Mouse (Mus musculus) intestine, embryonic 14.5 days (tissue): ENCODE measurements at regions not wholly inside any gene's neighbourhood (a gene's known extent, or its start where the extent isn't known, plus 50 kb on each side); places are given as distances from the start of the nearest gene placed in this dataset.

Experiments
- ATAC-seq: fragments of 200-750 bp; cut with Nextera tagmentation; replicated peaks from 2 replicates; pipeline ENCODE4 v1.8.0; 2017; ENCODE audit warnings: low read depth, moderate number of reproducible peaks, moderate TSS enrichment, moderate library complexity; ENCODE audit not compliant: low FRiP score, low TSS enrichment
- DNase-seq: peaks from one replicate; pipeline ENCODE4 v3.0.0-alpha.2; 2018; ENCODE audit warnings: low spot score
- H3K27ac ChIP-seq: fragments of 300-500 bp; sonication (generic); 2 replicates; pipeline ENCODE4 v1.5.1; 2014; ENCODE audit warnings: low read depth, mild to moderate bottlenecking, control low read depth
- H3K27me3 ChIP-seq: fragments of 300-500 bp; sonication (generic); replicated peaks from 2 replicates; pipeline ENCODE4 v1.6.1; 2014; ENCODE audit warnings: low read length, control low read depth; ENCODE audit not compliant: control insufficient read depth, insufficient read depth
- H3K36me3 ChIP-seq: fragments of 300-500 bp; sonication (generic); 2 replicates; pipeline ENCODE4 v1.6.1; 2014; ENCODE audit warnings: low read length, control low read depth; ENCODE audit not compliant: control insufficient read depth, insufficient read depth
- H3K4me1 ChIP-seq: fragments of 300-500 bp; sonication (generic); replicated peaks from 2 replicates; pipeline ENCODE4 v1.6.1; 2014; ENCODE audit warnings: low read length, control low read depth, mixed read lengths; ENCODE audit not compliant: control insufficient read depth, insufficient read depth
- H3K4me2 ChIP-seq: fragments of 300-500 bp; sonication (generic); 2 replicates; pipeline ENCODE4 v1.6.1; 2014; ENCODE audit warnings: low read length
- H3K4me3 ChIP-seq: fragments of 300-500 bp; sonication (generic); 2 replicates; pipeline ENCODE4 v1.5.1; 2014; ENCODE audit warnings: low read depth, low read length, control low read depth, mixed read lengths
- H3K9ac ChIP-seq: fragments of 300-500 bp; sonication (generic); 2 replicates; pipeline ENCODE4 v1.6.1; 2014; ENCODE audit warnings: mild to moderate bottlenecking, low read length
- H3K9me3 ChIP-seq: fragments of 300-500 bp; sonication (generic); 2 replicates; pipeline ENCODE4 v1.6.1; 2016; ENCODE audit warnings: low read length, control low read depth; ENCODE audit not compliant: control insufficient read depth
- WGBS: fragments of 180-500 bp; shearing (Covaris S2); extraction: QIAGEN DNeasy Blood & Tissue Kit; methylation state at CpG from one replicate; pipeline ENCODE4 v1.1.7; 2014; 5-methylcytosine and 5-hydroxymethylcytosine counted together

DNA sequence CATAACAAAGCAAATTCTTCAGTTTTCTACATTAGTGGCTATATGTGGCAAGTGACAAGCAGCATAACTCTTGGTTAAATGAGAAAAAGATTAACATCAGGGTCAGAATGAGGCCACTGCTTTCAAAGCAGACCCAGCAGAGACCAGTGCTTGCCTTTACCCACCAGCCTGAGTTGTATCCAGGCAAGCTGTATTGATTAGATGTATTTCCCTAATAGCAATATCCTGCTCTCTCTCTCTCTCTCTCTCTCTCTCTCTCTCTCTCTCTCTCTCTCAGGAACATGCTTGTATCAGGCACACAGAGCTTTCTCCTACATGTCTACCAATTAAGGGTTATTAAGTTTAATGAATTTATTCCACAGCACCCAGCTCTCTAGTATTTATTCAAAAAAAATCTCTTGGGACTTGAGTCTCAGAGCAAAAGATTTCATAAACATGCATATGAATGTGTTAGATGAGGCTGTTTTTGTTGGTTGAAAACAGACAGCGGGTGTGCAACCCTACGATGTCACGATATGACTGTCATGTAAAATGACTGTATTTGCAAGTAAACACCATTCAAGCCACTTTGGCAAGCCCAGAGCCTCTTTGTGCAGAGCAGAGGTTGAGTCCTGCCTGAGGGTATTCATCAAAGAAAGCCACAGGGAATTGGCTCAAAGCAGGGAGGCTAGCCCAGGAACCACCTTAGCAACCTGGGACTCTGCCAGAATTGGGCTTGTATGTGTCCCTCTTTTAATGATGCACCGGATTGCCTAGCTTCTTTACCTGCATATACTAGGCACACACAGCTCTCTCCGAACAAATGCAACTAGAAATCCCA, 136.0 kb upstream of the Fndc3a start:
- Histone ChIP-seq H3K36me3 (no peaks in the 10 kb centered on the region), H3K9me3 (no peaks in the 10 kb centered on the region), H3K27ac (no peak overlapping the region), H3K4me1 (peaks cover 6% of the 10 kb centered on the region; the same call in 1 of the 2 replicates), H3K27me3 (no peaks in the 10 kb centered on the region), H3K9ac (no peak overlapping the region), H3K4me2 (no peak overlapping the region), H3K4me3 (no peak overlapping the region)
- no peak for DNase-seq
- WGBS, result 83% methylated on average over 5 of the region's 5 CpGs
- ATAC-seq, result no peak

DNA sequence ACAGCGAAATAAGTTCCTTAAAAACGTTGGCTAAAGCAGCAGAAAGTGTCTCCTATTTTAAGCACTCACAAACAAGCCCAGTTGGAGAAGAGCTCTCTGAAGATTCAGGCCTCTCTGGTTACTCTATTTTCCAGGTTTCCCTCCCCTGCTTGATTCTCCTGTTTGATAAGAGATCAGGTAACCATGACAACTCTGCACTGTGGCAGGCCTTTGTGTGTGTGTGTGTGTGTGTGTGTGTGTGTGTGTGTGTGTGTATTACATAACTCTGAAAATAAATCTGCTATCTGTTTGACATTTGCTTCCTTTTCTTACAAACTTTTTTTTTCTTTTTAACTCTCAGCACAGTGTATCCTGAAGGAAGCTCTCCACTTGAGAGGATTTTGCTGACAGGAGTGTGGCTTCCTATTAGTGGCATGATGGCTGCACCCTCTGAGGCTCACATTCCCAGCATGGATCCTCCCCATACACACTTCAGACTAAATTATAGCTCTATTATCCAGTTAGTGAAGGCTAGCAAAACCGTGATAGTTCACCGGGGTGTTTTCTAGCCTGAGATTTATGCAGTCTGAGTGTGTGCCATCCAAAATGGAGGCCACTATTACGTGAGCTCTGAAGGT, 135.1 kb upstream of the Fndc3a start:
- Histone ChIP-seq H3K4me3 (no peak overlapping the region), H3K9me3 (no peaks in the 10 kb centered on the region), H3K9ac (no peak overlapping the region), H3K4me2 (no peak overlapping the region), H3K4me1 (peaks cover 6% of the 10 kb centered on the region; the same call in 1 of the 2 replicates), H3K36me3 (no peaks in the 10 kb centered on the region), H3K27me3 (no peaks in the 10 kb centered on the region), H3K27ac (no peak overlapping the region; the same call in 1 of the 2 replicates)
- ATAC-seq (0 out of 2 replicates have a peak, but pooled peaks have one; percentile 12), DNase-seq (no peak)
- WGBS, result 48% methylated on average over 5 of the region's 5 CpGs

DNA sequence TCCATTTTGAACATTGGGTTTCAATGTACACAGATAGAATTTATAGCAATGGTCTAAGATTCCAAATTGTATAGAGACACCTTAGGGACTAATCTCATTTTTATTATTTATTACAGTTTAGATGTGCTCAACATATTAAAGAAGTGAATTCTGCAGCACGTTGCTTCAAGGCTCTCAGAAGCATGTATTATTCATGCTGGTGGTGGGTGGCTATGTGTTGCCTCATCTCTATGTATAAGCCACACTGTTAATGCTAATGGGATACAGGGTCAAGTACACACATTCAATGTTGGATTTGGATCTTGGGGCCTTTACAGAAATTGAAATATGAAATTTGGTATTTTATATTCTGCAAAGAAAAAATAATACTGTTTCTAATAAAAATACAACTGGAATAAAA, 131.9 kb upstream of the Fndc3a start:
- Histone ChIP-seq H3K9me3 (no peaks in the 10 kb centered on the region), H3K36me3 (no peaks in the 10 kb centered on the region), H3K4me3 (no peak overlapping the region), H3K4me2 (no peak overlapping the region), H3K27me3 (no peaks in the 10 kb centered on the region), H3K4me1 (no peaks in the 10 kb centered on the region; the same call in 1 of the 2 replicates), H3K9ac (no peak overlapping the region), H3K27ac (no peak overlapping the region)
- DNase-seq (no peak), ATAC-seq (no peak)
- WGBS, result 72% methylated on average over 1 of the region's 1 CpGs

DNA sequence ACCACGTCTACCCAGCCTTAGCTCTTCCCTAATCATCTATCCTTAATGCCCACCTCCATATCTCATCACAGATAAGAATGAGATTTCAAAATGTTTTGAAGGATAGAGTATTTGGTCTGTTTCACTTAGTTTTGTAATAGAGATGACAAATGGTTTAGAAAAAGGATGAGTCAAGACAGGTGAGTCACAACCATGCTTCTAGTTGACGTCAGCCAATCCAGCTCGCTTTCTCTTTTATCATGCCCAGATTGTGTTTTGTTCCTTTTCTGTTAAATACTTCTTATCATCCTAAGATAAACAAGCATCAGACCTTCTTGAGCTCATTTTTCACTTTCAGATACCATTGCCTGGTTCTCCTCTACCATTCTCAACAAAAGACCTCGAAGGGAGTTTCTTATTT, 125.4 kb upstream of the Fndc3a start:
- H3K4me2 ChIP-seq, result no peak overlapping the region
- DNase-seq, result no peak
- WGBS, result 78% methylated on average over 4 of the region's 4 CpGs
- ATAC-seq, result no peak
- H3K9ac ChIP-seq, result no peak overlapping the region
- H3K36me3 ChIP-seq, result no peaks in the 10 kb centered on the region
- H3K9me3 ChIP-seq, result no peaks in the 10 kb centered on the region
- H3K4me1 ChIP-seq, result no peaks in the 10 kb centered on the region
- H3K27ac ChIP-seq, result no peak overlapping the region
- H3K27me3 ChIP-seq, result no peaks in the 10 kb centered on the region
- H3K4me3 ChIP-seq, result no peak overlapping the region

DNA sequence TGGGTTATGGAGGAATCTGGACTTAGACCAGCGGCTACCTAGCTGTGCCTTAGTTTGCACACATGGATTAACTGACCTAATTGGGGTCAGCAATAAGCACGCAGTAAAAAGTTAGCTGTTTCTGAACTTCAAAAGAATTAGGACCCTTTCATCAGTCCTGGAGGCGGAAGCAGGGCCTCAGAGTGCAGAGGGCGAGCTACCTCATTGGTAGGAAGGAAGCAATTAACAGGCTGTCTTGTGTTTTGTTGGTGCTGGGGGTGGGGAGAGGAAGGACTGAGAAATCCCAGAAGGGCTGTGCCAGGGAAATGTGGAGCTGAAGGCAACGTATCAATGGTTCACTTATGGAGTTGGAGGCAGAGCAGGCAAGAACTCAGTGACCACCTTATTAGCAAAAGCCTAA, 119.5 kb upstream of the Fndc3a start:
- H3K9ac ChIP-seq, result no peak overlapping the region
- no peak overlapping the region for H3K4me2 ChIP-seq
- no peaks in the 10 kb centered on the region for H3K27me3 ChIP-seq
- no peaks in the 10 kb centered on the region for H3K4me1 ChIP-seq
- H3K27ac ChIP-seq, result no peak overlapping the region
- 30% methylated on average over 5 of the region's 5 CpGs for WGBS
- H3K4me3 ChIP-seq, result no peak overlapping the region
- ATAC-seq (no peak), DNase-seq (no peak)
- H3K9me3 ChIP-seq, result no peaks in the 10 kb centered on the region
- H3K36me3 ChIP-seq, result no peaks in the 10 kb centered on the region

DNA sequence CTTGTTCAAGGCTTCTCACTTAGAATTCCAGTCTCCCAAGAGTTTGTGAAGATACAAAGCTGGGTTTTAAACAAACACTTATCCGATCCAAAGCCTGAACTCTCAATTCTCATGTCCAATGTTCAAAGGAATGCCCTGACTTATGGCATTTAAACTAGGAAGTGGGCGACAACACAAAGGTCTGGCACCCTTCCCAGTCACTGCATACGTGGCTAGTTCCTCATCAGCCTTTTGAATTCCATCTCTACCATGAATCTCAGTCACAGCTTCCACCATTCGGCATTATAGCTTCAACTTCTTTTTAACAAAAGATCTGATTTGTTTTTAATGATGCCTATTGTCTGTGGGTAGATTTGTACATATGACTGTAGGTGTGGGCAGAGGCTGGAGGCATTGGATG, 115.7 kb upstream of the Fndc3a start:
- Histone ChIP-seq H3K27ac (no peak overlapping the region), H3K4me2 (no peak overlapping the region), H3K9ac (no peak overlapping the region), H3K27me3 (no peaks in the 10 kb centered on the region), H3K9me3 (no peaks in the 10 kb centered on the region), H3K4me1 (no peaks in the 10 kb centered on the region), H3K4me3 (no peak overlapping the region), H3K36me3 (no peaks in the 10 kb centered on the region)
- WGBS, result 60% methylated on average over 4 of the region's 4 CpGs
- ATAC-seq (no peak), DNase-seq (no peak)

DNA sequence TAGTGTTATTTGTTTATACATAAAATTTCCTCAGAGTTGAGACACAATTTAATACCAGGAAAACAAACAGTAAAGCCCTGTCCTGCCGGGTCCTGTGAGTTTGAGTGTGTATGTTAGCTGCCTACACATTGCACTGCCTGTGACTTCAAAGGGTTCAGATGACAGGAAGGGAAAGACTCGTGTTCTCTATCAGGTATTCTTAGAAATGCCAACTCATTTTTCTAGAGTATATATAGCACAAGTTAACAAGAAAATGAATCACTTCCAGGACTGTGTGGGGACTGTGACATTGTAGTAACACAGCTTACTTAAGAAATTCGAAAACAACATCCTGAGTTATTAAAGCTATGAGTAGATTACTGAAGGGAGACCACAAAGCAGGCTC, 112.4 kb upstream of the Fndc3a start:
- 38% methylated on average over 3 of the region's 3 CpGs for WGBS
- DNase-seq, result no peak

DNA sequence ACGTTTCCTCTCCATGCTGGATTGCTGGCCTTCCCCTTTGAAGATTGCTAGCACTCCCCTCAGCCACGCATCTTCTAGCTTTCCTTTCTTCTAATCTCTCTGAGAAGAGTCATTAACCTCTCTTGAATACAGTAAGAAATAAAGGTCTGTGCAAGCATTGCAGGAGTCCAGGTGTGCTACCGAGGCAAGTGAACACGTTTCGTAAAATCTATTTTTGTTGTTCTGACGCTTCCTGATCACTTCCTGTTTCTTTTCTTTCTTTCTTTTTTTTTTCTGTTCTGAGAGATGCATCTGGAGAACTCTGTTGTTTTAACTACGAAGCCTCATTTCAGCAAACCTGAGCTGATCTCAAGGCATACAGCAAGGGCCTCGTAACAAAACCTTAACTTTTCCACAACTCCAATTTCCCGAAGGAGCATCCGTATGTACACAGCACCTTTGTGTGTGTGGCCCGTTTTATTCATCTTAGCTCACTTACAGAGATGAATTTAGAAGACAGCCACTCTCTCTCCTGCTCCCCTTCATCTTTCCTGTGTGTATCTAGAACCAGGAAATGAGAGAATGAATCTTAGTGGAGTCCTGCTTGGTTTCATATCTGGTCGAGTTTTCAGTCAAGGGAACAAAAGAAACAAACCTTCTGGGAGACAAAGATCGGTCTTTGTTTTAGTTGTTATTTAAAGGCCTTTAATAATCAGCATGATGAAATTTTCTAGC, 111.9 kb upstream of the Fndc3a start:
- H3K27ac ChIP-seq, result no peak overlapping the region
- H3K36me3 ChIP-seq, result no peaks in the 10 kb centered on the region
- 77% methylated on average over 13 of the region's 13 CpGs for WGBS
- no peak overlapping the region for H3K9ac ChIP-seq
- no peaks in the 10 kb centered on the region for H3K4me1 ChIP-seq
- no peak for ATAC-seq
- H3K27me3 ChIP-seq, result no peaks in the 10 kb centered on the region
- H3K9me3 ChIP-seq, result no peaks in the 10 kb centered on the region
- no peak for DNase-seq
- no peak overlapping the region for H3K4me3 ChIP-seq
- no peak overlapping the region for H3K4me2 ChIP-seq

More for the DNA sequence above, 112.4 kb upstream of the Fndc3a start:
- Histone ChIP-seq H3K4me1 (no peaks in the 10 kb centered on the region), H3K9ac (no peak overlapping the region), H3K9me3 (no peaks in the 10 kb centered on the region), H3K27me3 (no peaks in the 10 kb centered on the region), H3K27ac (no peak overlapping the region), H3K4me2 (no peak overlapping the region), H3K4me3 (no peak overlapping the region), H3K36me3 (no peaks in the 10 kb centered on the region)
- no peak for ATAC-seq
